Mouse (Mus musculus) C2C12 (cell line): ENCODE results near the gene S100pbp.

Experiments
- CEBPB ChIP-seq: IDR thresholded peaks from one replicate; pipeline ENCODE4 v1.6.1; 2011; ENCODE audit warnings: low read depth, mild to moderate bottlenecking, control low read depth, moderate library complexity
- CTCF ChIP-seq: IDR thresholded peaks from one replicate; pipeline ENCODE4 v1.5.1; 2011; ENCODE audit not compliant: control insufficient read depth, insufficient read depth, insufficient read length
- MAX ChIP-seq: IDR thresholded peaks from one replicate; pipeline ENCODE4 v1.6.1; 2011; ENCODE audit warnings: mild to moderate bottlenecking, control low read depth
- MYOD1 ChIP-seq: IDR thresholded peaks from one replicate; pipeline ENCODE4 v1.6.1; 2011; ENCODE audit warnings: low read depth; ENCODE audit not compliant: control insufficient read depth, insufficient read length
- MYOG ChIP-seq: IDR thresholded peaks from one replicate; pipeline ENCODE4 v1.6.1; 2011; ENCODE audit not compliant: control insufficient read depth, insufficient read length; ENCODE audit errors: extremely low read depth
- USF1 ChIP-seq: IDR thresholded peaks from one replicate; pipeline ENCODE4 v1.6.1; 2011; ENCODE audit warnings: low read depth, mild to moderate bottlenecking, control low read depth, moderate library complexity

GRCm38 (mm10) chr4:129225315-129225714 is 35.8 kb upstream of the S100pbp start:
- TF ChIP-seq CTCF (no peak), MAX (no peak), MYOG (no peak), MYOD1 (no peak), USF1 (no peak), CEBPB (no peak)
